Mouse (Mus musculus): ENCODE measurements around the gene Gm2832.
"Not testable (repeated sequence)": the region's sequence is repeated elsewhere in the genome, so short reads cannot be mapped to it uniquely, and the experiment has no call there.

Gm2832 gene

GRCm38 (mm10) chr14:41278505-41278904 lies at the start of gene Gm2832:
TSS of gene Gm2832 (plus strand) at chr14:41278805.
- in situ Hi-C loops (cut with MboI) = not testable (repeated sequence)

- in situ Hi-C loops (cut with MboI) = not testable (repeated sequence)
These were observed 15.3 kb upstream of the Gm2832 start for GRCm38 (mm10) chr14:41263296-41263695.

- in situ Hi-C loops (cut with MboI) = not testable (repeated sequence)
These were observed 14.5 kb upstream of the Gm2832 start for GRCm38 (mm10) chr14:41263853-41264755.

- in situ Hi-C loops (cut with MboI) = not testable (repeated sequence)
These were observed 13.6 kb upstream of the Gm2832 start for GRCm38 (mm10) chr14:41264756-41265566.

- in situ Hi-C loops (cut with MboI) = not testable (repeated sequence)
These were observed 7.4 kb downstream of the Gm2832 start for GRCm38 (mm10) chr14:41285965-41286364.
